Mouse (Mus musculus): ENCODE data around the gene Olfr74. TPM values are rescaled to one million over a fixed set of nuclear protein-coding genes. Genes with fewer than 3 reads are reported as not detected.
"Not testable (repeated sequence)": the region's sequence is repeated elsewhere in the genome, so short reads cannot be mapped to it uniquely, and the experiment has no call there.

Gene Olfr74
- polyA plus RNA-seq (2015; fragmentation: Nextera tagmentation; extraction: Ambion mirVana): not detected in 2 replicates

DNA sequence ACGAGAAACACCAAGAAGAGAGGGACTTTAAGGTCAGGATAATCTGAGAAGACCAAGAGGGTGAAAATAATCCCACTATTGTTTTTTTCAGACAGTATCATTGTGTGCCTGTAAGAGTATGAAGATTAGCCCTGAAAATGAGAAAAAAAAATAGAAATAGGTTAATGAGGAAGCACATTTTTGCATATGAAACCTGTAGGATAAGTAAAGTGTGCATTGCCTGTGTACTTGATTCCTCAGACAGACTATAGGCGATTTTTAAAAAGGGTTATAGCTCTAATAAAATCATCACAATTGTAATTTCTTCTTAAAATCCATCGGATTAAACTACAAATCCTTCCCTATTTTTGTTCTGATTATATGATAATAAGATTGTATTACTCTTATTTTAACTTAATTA lies at the start of gene Olfr74:
TSS of gene Olfr74 (minus strand) at position 101 of the 400 bp plus-strand sequence.
- Histone ChIP-seq H3K36me3 (no peaks in the 10 kb centered on the region), H3K27me3 (no peaks in the 10 kb centered on the region), H3K27ac (replicated peaks) (no peak within 1 kb of the TSS), H3K4me1 (replicated peaks) (no peaks in the 10 kb centered on the region), H3K4me3 (no peak within 1 kb of the TSS), H3K4me2 (no peak within 1 kb of the TSS), H3K9me3 (no peaks in the 10 kb centered on the region), H3K9ac (no peak within 1 kb of the TSS)
- 78% methylated on average over 3 of the region's 3 CpGs for WGBS
- ATAC-seq (ENCODE audit: low read depth): no peak

GRCm38 (mm10) chr2:88022474-88022873 lies 48.0 kb upstream of the Olfr74 start, which contains the start of gene Olfr1161:
Olfr1161 (plus strand) TSS chr2:88022774.
- not testable (repeated sequence) for H3K27ac ChIP-seq (replicated peaks); H3K27me3 ChIP-seq; H3K4me2 ChIP-seq; H3K36me3 ChIP-seq; H3K9me3 ChIP-seq; ATAC-seq (ENCODE audit: low read depth); H3K4me3 ChIP-seq; H3K9ac ChIP-seq; H3K4me1 ChIP-seq (replicated peaks)
- 86% methylated on average over 1 of the region's 1 CpGs for WGBS

DNA sequence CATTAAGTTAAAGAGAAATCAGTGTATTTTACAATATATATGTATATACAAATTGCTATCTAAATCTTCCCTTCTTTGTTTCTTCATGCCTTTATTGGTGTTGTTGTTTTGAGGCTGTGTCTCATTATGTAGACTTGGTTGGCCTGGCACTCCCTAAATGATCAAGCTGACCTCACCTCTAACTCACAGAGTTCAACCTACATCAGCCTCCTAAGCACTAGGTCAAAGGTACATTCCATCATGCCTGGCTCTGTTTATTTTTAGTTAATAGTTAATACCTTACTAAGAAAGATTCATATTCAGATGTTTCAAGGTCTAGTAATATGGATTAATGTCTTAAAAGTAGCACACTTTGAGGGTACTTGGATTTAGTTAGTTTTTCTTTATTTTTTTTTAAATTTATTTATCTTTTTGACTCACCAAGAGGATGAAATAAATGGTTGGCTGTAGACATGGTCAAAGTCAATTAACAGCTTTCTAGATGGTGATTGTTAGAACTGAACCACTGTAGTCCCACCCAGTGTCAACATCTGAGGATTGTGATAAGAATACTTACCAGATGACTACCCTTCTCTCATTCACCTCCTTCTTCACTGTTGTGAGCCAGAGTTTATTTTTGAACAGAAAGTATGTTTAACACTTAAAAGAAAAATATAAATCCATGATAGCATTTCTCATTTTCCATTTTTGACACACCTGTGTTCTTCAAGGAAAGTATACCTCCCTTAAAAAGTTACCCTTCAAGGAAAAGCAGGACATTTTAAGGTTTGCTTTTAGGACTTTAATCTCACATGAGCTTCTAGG lies 33.3 kb upstream of the Olfr74 start, which contains the start of gene Olfr1160:
TSS of gene Olfr1160 (minus strand) at position 754 of the 804 bp plus-strand sequence.
- Histone ChIP-seq H3K4me1 (replicated peaks) (no peaks in the 10 kb centered on the region), H3K9me3 (no peaks in the 10 kb centered on the region), H3K9ac (no peak within 1 kb of the TSS), H3K36me3 (no peaks in the 10 kb centered on the region), H3K4me3 (no peak within 1 kb of the TSS), H3K27ac (replicated peaks) (no peak within 1 kb of the TSS), H3K27me3 (no peaks in the 10 kb centered on the region), H3K4me2 (no peak within 1 kb of the TSS)
- no peak for ATAC-seq (ENCODE audit: low read depth)

- ATAC-seq (ENCODE audit: low read depth): no peak
- Histone ChIP-seq H3K9ac (no peak within 1 kb of the TSS), H3K36me3 (no peaks in the 10 kb centered on the region), H3K9me3 (no peaks in the 10 kb centered on the region), H3K4me2 (no peak within 1 kb of the TSS), H3K27ac (replicated peaks) (no peak within 1 kb of the TSS), H3K27me3 (no peaks in the 10 kb centered on the region), H3K4me3 (no peak within 1 kb of the TSS), H3K4me1 (replicated peaks) (no peaks in the 10 kb centered on the region)
Observed at GRCm38 (mm10) chr2:87989813-87990212, 15.3 kb upstream of the Olfr74 start, which contains the start of gene Olfr1158. Olfr1158 (plus strand) TSS chr2:87990113.

DNA sequence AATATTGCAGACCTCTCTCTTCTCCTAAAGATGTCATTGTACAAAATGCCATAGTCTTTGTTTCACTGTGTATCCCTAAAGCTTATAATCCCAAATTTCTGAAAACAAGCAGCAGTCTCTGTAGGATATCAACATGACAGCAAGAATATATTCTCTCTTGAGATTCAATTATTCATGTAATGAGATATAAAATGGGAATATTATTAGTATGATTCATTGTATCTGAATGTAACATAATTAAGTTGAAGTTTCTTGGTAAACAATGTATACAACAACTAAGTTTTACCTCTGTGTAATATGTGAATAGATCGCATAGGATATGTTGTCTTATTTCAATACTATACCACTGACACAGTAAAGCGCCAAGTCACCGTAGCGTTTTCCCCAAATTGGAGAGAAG lies 6.3 kb downstream of the Olfr74 start, which contains the start of gene Olfr1157:
TSS of gene Olfr1157 (minus strand) at position 101 of the 400 bp plus-strand sequence.
- no peaks in the 10 kb centered on the region for H3K4me1 ChIP-seq (replicated peaks)
- no peaks in the 10 kb centered on the region for H3K27me3 ChIP-seq
- no peak within 1 kb of the TSS for H3K4me3 ChIP-seq
- H3K27ac ChIP-seq (replicated peaks): no peak within 1 kb of the TSS
- H3K36me3 ChIP-seq: no peaks in the 10 kb centered on the region
- H3K9me3 ChIP-seq: no peaks in the 10 kb centered on the region
- WGBS: 95% methylated on average over 4 of the region's 4 CpGs
- no peak within 1 kb of the TSS for H3K9ac ChIP-seq
- ATAC-seq (ENCODE audit: low read depth): no peak
- no peak within 1 kb of the TSS for H3K4me2 ChIP-seq

- H3K27me3 ChIP-seq: no peaks in the 10 kb centered on the region
- H3K9me3 ChIP-seq: no peaks in the 10 kb centered on the region
- H3K36me3 ChIP-seq: no peaks in the 10 kb centered on the region
- H3K9ac ChIP-seq: no peak within 1 kb of the TSS
- ATAC-seq (ENCODE audit: low read depth): no peak
- no peaks in the 10 kb centered on the region for H3K4me1 ChIP-seq (replicated peaks)
- H3K4me2 ChIP-seq: no peak within 1 kb of the TSS
- H3K27ac ChIP-seq (replicated peaks): no peak within 1 kb of the TSS
- H3K4me3 ChIP-seq: no peak within 1 kb of the TSS
Observed at GRCm38 (mm10) chr2:87953000-87953399, 21.5 kb downstream of the Olfr74 start, which contains the start of gene Olfr1156. Olfr1156 (minus strand) TSS chr2:87953100.

GRCm38 (mm10) chr2:87945037-87945436 lies 29.4 kb downstream of the Olfr74 start, which contains the start of gene Olfr1155:
Olfr1155 (minus strand) TSS chr2:87945137.
- Histone ChIP-seq H3K27me3 (no peaks in the 10 kb centered on the region), H3K9me3 (no peaks in the 10 kb centered on the region), H3K36me3 (no peaks in the 10 kb centered on the region), H3K9ac (no peak within 1 kb of the TSS), H3K4me1 (replicated peaks) (no peaks in the 10 kb centered on the region), H3K27ac (replicated peaks) (no peak within 1 kb of the TSS), H3K4me2 (no peak within 1 kb of the TSS), H3K4me3 (no peak within 1 kb of the TSS)
- WGBS: 83% methylated on average over 1 of the region's 1 CpGs
- no peak for ATAC-seq (ENCODE audit: low read depth)

Other genes starting within 250 kb of the Olfr74 start
- gene Olfr1138, start 234.7 kb downstream of the Olfr74 start, polyA plus RNA-seq (2015; fragmentation: Nextera tagmentation; extraction: Ambion mirVana): not detected in 2 replicates
- not detected in 2 replicates for gene Olfr1140, start 230.9 kb downstream of the Olfr74 start, polyA plus RNA-seq (2015; fragmentation: Nextera tagmentation; extraction: Ambion mirVana)
- not detected in 2 replicates for gene Olfr1141, start 220.7 kb downstream of the Olfr74 start, polyA plus RNA-seq (2015; fragmentation: Nextera tagmentation; extraction: Ambion mirVana)
- gene Olfr152, start 195.2 kb downstream of the Olfr74 start, polyA plus RNA-seq (2015; fragmentation: Nextera tagmentation; extraction: Ambion mirVana): not detected in 2 replicates
- gene Olfr1143, start 174.1 kb downstream of the Olfr74 start, polyA plus RNA-seq (2015; fragmentation: Nextera tagmentation; extraction: Ambion mirVana): not detected in 2 replicates
- gene Olfr1145, start 164.8 kb downstream of the Olfr74 start, polyA plus RNA-seq (2015; fragmentation: Nextera tagmentation; extraction: Ambion mirVana): not detected in 2 replicates
- gene Olfr1148, start 144.1 kb downstream of the Olfr74 start, polyA plus RNA-seq (2015; fragmentation: Nextera tagmentation; extraction: Ambion mirVana): not detected in 2 replicates
- not detected in 2 replicates for gene Olfr1150-ps1, start 130.7 kb downstream of the Olfr74 start, polyA plus RNA-seq (2015; fragmentation: Nextera tagmentation; extraction: Ambion mirVana)
- not detected in 2 replicates for gene Olfr1151, start 118.8 kb downstream of the Olfr74 start, polyA plus RNA-seq (2015; fragmentation: Nextera tagmentation; extraction: Ambion mirVana)
- not detected in 2 replicates for gene Olfr1152, start 108.2 kb downstream of the Olfr74 start, polyA plus RNA-seq (2015; fragmentation: Nextera tagmentation; extraction: Ambion mirVana)
- gene Olfr1153, start 79.7 kb downstream of the Olfr74 start, polyA plus RNA-seq (2015; fragmentation: Nextera tagmentation; extraction: Ambion mirVana): not detected in 2 replicates
- not detected in 2 replicates for gene Olfr1154, start 69.5 kb downstream of the Olfr74 start, polyA plus RNA-seq (2015; fragmentation: Nextera tagmentation; extraction: Ambion mirVana)
- not detected in 2 replicates for gene Olfr1155, start 29.5 kb downstream of the Olfr74 start, polyA plus RNA-seq (2015; fragmentation: Nextera tagmentation; extraction: Ambion mirVana)
- not detected in 2 replicates for gene Olfr1156, start 21.6 kb downstream of the Olfr74 start, polyA plus RNA-seq (2015; fragmentation: Nextera tagmentation; extraction: Ambion mirVana)
- gene Olfr1157, start 6.4 kb downstream of the Olfr74 start, polyA plus RNA-seq (2015; fragmentation: Nextera tagmentation; extraction: Ambion mirVana): not detected in 2 replicates
- gene Olfr1158, start 15.4 kb upstream of the Olfr74 start, polyA plus RNA-seq (2015; fragmentation: Nextera tagmentation; extraction: Ambion mirVana): not detected in 2 replicates
- not detected in 2 replicates for gene Olfr1160, start 33.6 kb upstream of the Olfr74 start, polyA plus RNA-seq (2015; fragmentation: Nextera tagmentation; extraction: Ambion mirVana)
- gene Olfr1161, start 48.1 kb upstream of the Olfr74 start, polyA plus RNA-seq (2015; fragmentation: Nextera tagmentation; extraction: Ambion mirVana): not detected in 2 replicates
- not detected in 2 replicates for gene Olfr73, start 63.0 kb upstream of the Olfr74 start, polyA plus RNA-seq (2015; fragmentation: Nextera tagmentation; extraction: Ambion mirVana)
- gene Olfr1162, start 76.5 kb upstream of the Olfr74 start, polyA plus RNA-seq (2015; fragmentation: Nextera tagmentation; extraction: Ambion mirVana): not detected in 2 replicates
- not detected in 2 replicates for gene Olfr1163, start 97.2 kb upstream of the Olfr74 start, polyA plus RNA-seq (2015; fragmentation: Nextera tagmentation; extraction: Ambion mirVana)
- gene Olfr1164, start 119.3 kb upstream of the Olfr74 start, polyA plus RNA-seq (2015; fragmentation: Nextera tagmentation; extraction: Ambion mirVana): not detected in 2 replicates
- gene Olfr1166, start 153.6 kb upstream of the Olfr74 start, polyA plus RNA-seq (2015; fragmentation: Nextera tagmentation; extraction: Ambion mirVana): not detected in 2 replicates
- not detected in 2 replicates for gene Olfr1167, start 180.5 kb upstream of the Olfr74 start, polyA plus RNA-seq (2015; fragmentation: Nextera tagmentation; extraction: Ambion mirVana)
- gene Olfr1168, start 207.2 kb upstream of the Olfr74 start, polyA plus RNA-seq (2015; fragmentation: Nextera tagmentation; extraction: Ambion mirVana): not detected in 2 replicates